Mouse (Mus musculus) lung, postnatal 0 days (tissue): ENCODE results near the gene Cep112.

Source experiments
- CTCF ChIP-seq: IDR thresholded peaks from 2 replicates; pipeline ENCODE4 v1.5.1; 2016; ENCODE audit warnings: antibody characterized with exemption, mild to moderate bottlenecking
- EP300 ChIP-seq: IDR thresholded peaks from 2 replicates; pipeline ENCODE4 v1.6.1; 2016; ENCODE audit warnings: antibody characterized with exemption, mild to moderate bottlenecking, control low read depth

DNA sequence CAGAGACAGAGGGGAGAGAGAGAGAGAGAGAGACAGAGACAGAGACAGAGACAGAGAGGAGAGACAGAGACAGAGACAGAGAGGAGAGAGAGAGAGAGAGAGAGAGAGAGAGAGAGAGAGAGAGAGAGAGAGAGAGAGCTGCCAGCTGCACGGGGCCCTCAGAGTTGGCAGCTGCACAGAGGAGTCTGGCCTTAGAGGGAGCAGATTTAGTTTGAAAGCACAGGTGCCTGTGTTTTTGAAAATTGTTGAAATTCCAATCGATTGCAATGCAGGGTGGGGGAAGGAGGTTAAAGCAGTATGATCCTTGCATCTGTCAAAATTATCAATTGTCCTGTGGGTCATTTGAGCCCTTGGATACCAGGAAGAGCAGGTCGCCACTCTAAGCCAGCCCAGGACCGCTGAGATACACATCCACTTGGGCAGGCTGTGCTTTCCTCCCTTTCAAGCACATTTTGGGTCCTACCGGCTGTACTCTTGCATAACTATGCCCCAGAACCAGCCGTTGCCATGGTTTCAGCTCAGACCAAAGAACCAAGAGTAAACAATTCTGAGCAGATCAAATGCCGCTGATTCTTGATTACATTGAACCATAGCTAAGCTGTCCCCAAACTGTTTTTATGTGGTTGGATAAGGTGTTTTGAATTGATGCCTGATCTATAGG, 432.8 kb downstream of the Cep112 start:
- no peak for TF ChIP-seq CTCF
- no peak for TF ChIP-seq EP300
